Mouse (Mus musculus): ENCODE data around the gene Gm45213. TPM values are rescaled to one million over a fixed set of nuclear protein-coding genes. Genes with fewer than 3 reads are reported as not detected.

The Gm45213 gene
- polyA plus RNA-seq (2015; fragmentation: Nextera tagmentation; extraction: Ambion mirVana), result not detected in 2 replicates

GRCm38 (mm10) chr7:66043552-66044459 lies at the start of gene Gm45213:
Gene Gm45213, plus strand, starts transcription at chr7:66043602.
- ATAC-seq (ENCODE audit: extremely low read depth, insufficient number of reproducible peaks, low FRiP score, low TSS enrichment), result no peak
- Histone ChIP-seq H3K36me3 (no peaks in the 10 kb centered on the region), H3K9me3 (no peaks in the 10 kb centered on the region), H3K9ac (no peak within 1 kb of the TSS), H3K4me2 (no peak within 1 kb of the TSS), H3K27ac (replicated peaks) (no peak within 1 kb of the TSS), H3K4me3 (no peak within 1 kb of the TSS), H3K27me3 (replicated peaks) (peaks cover 45% of the 10 kb centered on the region), H3K4me1 (peaks cover 2% of the 10 kb centered on the region)
- 67% methylated on average over 10 of the region's 10 CpGs for WGBS

GRCm38 (mm10) chr7:66001035-66001754 lies 42.2 kb upstream of the Gm45213 start:
- Histone ChIP-seq H3K36me3 (no peaks in the 10 kb centered on the region), H3K27ac (replicated peaks) (no peak overlapping the region), H3K9ac (no peak overlapping the region), H3K4me2 (no peak overlapping the region), H3K4me1 (no peaks in the 10 kb centered on the region), H3K9me3 (peaks cover 24% of the 10 kb centered on the region), H3K27me3 (replicated peaks) (no peaks in the 10 kb centered on the region), H3K4me3 (no peak overlapping the region)
- WGBS, result 82% methylated on average over 16 of the region's 16 CpGs
- no peak for ATAC-seq (ENCODE audit: extremely low read depth, insufficient number of reproducible peaks, low FRiP score, low TSS enrichment)

- no peak for ATAC-seq (ENCODE audit: extremely low read depth, insufficient number of reproducible peaks, low FRiP score, low TSS enrichment)
- Histone ChIP-seq H3K4me1 (no peaks in the 10 kb centered on the region), H3K9ac (no peak overlapping the region), H3K4me3 (no peak overlapping the region), H3K4me2 (no peak overlapping the region), H3K27ac (replicated peaks) (no peak overlapping the region), H3K9me3 (peaks cover 24% of the 10 kb centered on the region), H3K27me3 (replicated peaks) (no peaks in the 10 kb centered on the region), H3K36me3 (no peaks in the 10 kb centered on the region)
- WGBS, result 50% methylated on average over 3 of the region's 3 CpGs
These were observed 41.6 kb upstream of the Gm45213 start for GRCm38 (mm10) chr7:66001797-66002196.

DNA sequence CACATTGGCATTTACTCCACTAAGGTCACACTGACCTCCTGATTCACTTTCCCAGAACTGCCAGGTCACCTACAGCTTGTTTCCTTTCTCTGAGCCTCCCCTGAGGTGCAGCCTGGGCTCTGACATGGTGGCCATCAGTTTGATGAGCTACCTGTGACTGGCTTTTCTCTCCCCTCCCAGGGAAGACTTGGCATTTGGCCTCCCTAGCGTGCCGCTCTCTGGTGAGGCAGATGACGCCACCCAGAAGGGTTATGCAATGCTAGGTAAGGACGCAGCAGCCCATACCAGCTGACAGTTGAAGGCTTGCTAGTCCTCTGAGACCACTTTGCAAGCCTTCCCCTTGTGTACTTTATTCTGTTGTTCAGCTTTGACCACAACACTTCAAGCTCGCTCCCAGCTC lies 40.0 kb upstream of the Gm45213 start:
- Histone ChIP-seq H3K27ac (replicated peaks) (no peak overlapping the region), H3K27me3 (replicated peaks) (no peaks in the 10 kb centered on the region), H3K4me3 (no peak overlapping the region), H3K4me1 (no peaks in the 10 kb centered on the region), H3K36me3 (no peaks in the 10 kb centered on the region), H3K4me2 (no peak overlapping the region), H3K9me3 (peaks cover 13% of the 10 kb centered on the region; the same call in 1 of the 2 replicates), H3K9ac (no peak overlapping the region)
- 87% methylated on average over 5 of the region's 5 CpGs for WGBS
- no peak for ATAC-seq (ENCODE audit: extremely low read depth, insufficient number of reproducible peaks, low FRiP score, low TSS enrichment)

DNA sequence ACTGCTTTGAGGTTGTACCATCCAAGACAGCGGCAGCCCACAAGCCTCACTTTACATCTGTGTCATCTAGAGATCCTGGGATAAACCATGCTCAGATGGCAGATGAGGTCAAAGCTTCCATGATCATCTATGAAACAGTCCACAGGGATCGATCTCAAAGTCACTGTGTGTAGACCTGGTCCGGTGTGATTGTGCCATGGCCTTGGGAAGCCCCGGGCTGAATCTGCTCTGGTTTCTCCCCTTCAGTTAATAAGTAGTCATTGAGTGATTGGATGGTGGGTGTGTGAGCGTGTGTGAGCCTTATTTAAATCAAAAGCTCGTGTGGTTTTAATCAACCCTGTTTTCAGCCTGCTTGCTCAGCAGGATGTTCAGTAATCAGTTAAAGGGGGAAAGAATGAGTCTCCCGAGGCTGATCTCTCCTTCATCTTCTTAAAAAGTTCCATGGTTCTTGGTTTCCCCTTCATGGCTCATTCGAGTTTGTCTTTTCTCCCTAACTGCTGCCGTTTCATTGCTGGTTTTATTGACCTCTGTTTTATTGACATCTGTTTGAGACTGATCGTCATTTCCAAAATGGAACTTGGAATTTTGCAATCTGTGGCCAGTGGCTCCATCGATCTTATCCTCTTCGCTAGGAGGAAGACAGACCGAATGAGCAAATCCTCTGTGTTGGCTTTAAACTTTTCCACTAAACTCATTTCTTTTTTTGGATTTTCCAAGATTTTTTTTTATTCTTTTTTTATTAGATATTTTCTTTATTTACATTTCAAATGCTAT lies 39.4 kb upstream of the Gm45213 start:
- Histone ChIP-seq H3K4me2 (no peak overlapping the region), H3K36me3 (no peaks in the 10 kb centered on the region), H3K27ac (replicated peaks) (no peak overlapping the region), H3K9me3 (peaks cover 12% of the 10 kb centered on the region; the same call in 1 of the 2 replicates), H3K27me3 (replicated peaks) (no peaks in the 10 kb centered on the region), H3K4me3 (no peak overlapping the region), H3K4me1 (no peaks in the 10 kb centered on the region), H3K9ac (no peak overlapping the region)
- no peak for ATAC-seq (ENCODE audit: extremely low read depth, insufficient number of reproducible peaks, low FRiP score, low TSS enrichment)
- 76% methylated on average over 13 of the region's 13 CpGs for WGBS

DNA sequence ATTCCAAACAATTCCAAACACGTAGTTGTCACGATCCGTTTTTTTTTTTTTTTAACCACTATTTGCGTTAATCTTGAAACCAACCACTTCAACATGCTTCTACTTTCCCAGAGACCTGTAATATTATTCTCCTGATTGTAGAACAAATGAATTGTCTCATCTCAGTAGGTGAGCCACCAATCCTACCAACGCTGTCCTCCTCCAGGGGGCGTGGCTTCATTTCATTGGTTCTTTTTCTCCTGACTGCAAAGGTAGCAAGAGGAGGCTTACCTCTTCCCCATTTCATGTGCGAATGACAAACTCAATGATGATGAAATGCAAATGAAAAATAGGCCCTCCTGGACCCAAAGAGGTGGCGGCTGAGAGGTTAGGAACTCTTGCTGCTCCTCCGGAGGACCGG lies 38.3 kb upstream of the Gm45213 start:
- Histone ChIP-seq H3K9me3 (0 out of 2 replicates have a peak, but pooled peaks cover 3% of the 10 kb centered on the region), H3K36me3 (no peaks in the 10 kb centered on the region), H3K4me2 (no peak overlapping the region), H3K4me3 (no peak overlapping the region), H3K27me3 (replicated peaks) (no peaks in the 10 kb centered on the region), H3K4me1 (no peaks in the 10 kb centered on the region), H3K27ac (replicated peaks) (no peak overlapping the region), H3K9ac (no peak overlapping the region)
- 80% methylated on average over 10 of the region's 10 CpGs for WGBS
- no peak for ATAC-seq (ENCODE audit: extremely low read depth, insufficient number of reproducible peaks, low FRiP score, low TSS enrichment)

- H3K9ac ChIP-seq, result no peak overlapping the region
- H3K36me3 ChIP-seq, result no peaks in the 10 kb centered on the region
- no peak overlapping the region for H3K4me3 ChIP-seq
- no peak overlapping the region for H3K27ac ChIP-seq (replicated peaks)
- WGBS, result 74% methylated on average over 11 of the region's 11 CpGs
- no peak overlapping the region for H3K4me2 ChIP-seq
- H3K4me1 ChIP-seq, result no peaks in the 10 kb centered on the region
- no peak for ATAC-seq (ENCODE audit: extremely low read depth, insufficient number of reproducible peaks, low FRiP score, low TSS enrichment)
- H3K27me3 ChIP-seq (replicated peaks), result no peaks in the 10 kb centered on the region; the same call in none of the 2 replicates
- H3K9me3 ChIP-seq, result no peaks in the 10 kb centered on the region
These were observed 35.1 kb upstream of the Gm45213 start for GRCm38 (mm10) chr7:66008161-66008891.

DNA sequence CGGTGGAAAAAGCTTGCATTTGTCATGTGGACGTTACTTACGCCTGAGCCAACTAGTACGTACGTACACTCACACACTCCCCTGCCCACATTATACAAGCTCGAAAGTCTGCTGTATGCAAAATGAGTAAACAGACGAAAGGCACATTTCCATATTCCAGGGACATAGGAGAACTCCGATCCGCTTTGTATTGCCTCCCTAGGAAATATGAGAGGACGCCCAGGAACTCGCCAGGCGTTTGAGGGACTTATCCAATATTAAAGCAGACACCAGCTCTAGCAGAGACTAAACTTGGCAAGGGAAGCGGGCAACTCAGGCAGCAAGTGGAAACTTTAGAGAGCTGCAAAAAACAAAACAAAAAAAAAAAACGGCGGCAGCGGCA lies 34.5 kb upstream of the Gm45213 start:
- H3K9me3 ChIP-seq, result no peaks in the 10 kb centered on the region
- no peaks in the 10 kb centered on the region for H3K36me3 ChIP-seq
- no peaks in the 10 kb centered on the region; the same call in none of the 2 replicates for H3K27me3 ChIP-seq (replicated peaks)
- ATAC-seq (ENCODE audit: extremely low read depth, insufficient number of reproducible peaks, low FRiP score, low TSS enrichment), result no peak
- no peak overlapping the region for H3K9ac ChIP-seq
- H3K27ac ChIP-seq (replicated peaks), result no peak overlapping the region
- 80% methylated on average over 16 of the region's 16 CpGs for WGBS
- no peak overlapping the region for H3K4me3 ChIP-seq
- no peaks in the 10 kb centered on the region for H3K4me1 ChIP-seq
- no peak overlapping the region for H3K4me2 ChIP-seq

DNA sequence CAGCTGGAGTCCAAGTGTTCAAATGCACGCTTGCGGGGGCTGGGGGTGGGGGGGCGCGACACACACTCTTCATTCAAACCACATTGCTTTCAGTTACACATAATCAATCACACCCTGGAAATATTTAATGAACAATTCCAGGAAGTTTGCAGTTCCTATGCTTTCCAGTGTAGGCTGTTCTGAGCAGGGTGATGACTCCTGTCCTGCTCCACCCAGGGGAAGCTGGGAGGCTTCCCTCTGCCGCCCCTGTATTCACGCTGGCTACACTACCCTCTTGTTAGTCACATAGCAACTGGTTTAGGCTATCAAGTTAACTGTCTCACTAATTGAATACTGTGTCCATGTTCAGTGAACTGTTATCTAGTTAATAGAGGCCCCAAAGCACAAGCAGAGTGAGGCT lies 32.9 kb upstream of the Gm45213 start:
- H3K9ac ChIP-seq, result no peak overlapping the region
- peaks cover 7% of the 10 kb centered on the region for H3K27me3 ChIP-seq (replicated peaks)
- H3K4me1 ChIP-seq, result no peaks in the 10 kb centered on the region
- H3K27ac ChIP-seq (replicated peaks), result no peak overlapping the region
- no peak for ATAC-seq (ENCODE audit: extremely low read depth, insufficient number of reproducible peaks, low FRiP score, low TSS enrichment)
- H3K9me3 ChIP-seq, result no peaks in the 10 kb centered on the region
- 71% methylated on average over 6 of the region's 6 CpGs for WGBS
- H3K4me2 ChIP-seq, result no peak overlapping the region
- no peak overlapping the region for H3K4me3 ChIP-seq
- no peaks in the 10 kb centered on the region for H3K36me3 ChIP-seq

DNA sequence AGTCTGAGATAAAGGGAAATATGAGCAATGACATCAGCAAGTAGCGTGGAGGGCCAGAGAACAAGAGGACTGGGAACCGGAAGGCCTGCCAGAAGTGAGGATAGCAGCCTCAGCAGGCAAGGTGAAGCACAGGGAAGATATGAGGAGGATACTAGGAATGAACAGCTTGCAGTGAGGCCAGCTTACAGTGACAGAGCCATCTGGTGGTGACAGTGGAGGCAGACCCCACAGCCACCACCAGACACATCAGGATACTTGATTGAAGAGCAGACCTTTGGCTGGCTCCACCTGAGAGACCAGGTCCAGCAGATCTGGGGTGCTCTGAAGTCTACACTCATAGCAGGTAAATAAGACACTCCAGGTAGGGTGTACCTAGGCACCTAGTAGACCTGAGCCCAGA lies 15.7 kb upstream of the Gm45213 start:
- Histone ChIP-seq H3K4me3 (no peak overlapping the region), H3K27me3 (replicated peaks) (peaks cover 12% of the 10 kb centered on the region), H3K4me2 (no peak overlapping the region), H3K9ac (no peak overlapping the region), H3K4me1 (peaks cover 6% of the 10 kb centered on the region), H3K9me3 (no peaks in the 10 kb centered on the region), H3K36me3 (no peaks in the 10 kb centered on the region), H3K27ac (replicated peaks) (no peak overlapping the region)
- 57% methylated on average over 2 of the region's 2 CpGs for WGBS
- no peak for ATAC-seq (ENCODE audit: extremely low read depth, insufficient number of reproducible peaks, low FRiP score, low TSS enrichment)
